17 mouse cellular contexts compared by ENCODE assay signal in the genomic region with DNA sequence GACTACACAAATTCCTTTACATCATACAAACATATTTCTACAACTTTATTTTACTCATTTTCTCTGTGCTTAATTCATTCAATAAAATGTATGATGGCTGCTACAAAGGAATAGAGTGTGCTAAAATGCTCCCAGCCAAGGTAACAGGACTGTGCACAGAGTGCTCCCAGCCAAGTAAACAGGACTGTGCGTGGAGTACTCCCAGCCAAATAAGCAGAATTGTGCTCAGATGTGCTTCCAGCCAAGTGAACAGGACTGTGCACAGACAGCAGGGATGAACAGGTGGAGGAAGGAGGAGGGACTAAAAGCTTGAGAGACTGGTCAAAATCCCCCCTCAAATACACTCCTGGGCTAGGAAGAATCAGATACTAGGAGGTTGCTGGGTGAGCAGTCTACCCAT.
"Had no signal": no experiment of that assay in that cellular context is flagged by ENCODE, and none has a peak within 500 bp of the region (broad histone marks: within the 10 kb centered on the region; RNA-seq: fewer than 3 reads in every experiment).

No protein-coding gene starts in this region.

- ATAC-seq: intestine, embryonic 15.5 days had no signal

- H3K27me3 ChIP-seq: intestine, embryonic 15.5 days; kidney, embryonic 15.5 days; limb, embryonic 12.5 days; limb, embryonic 15.5 days; liver, embryonic 13.5 days; midbrain, embryonic 12.5 days had no signal

- DNase-seq: kidney, adult 11 months; kidney, adult 8-10 months; kidney, postnatal 10 days; kidney, postnatal 36 days; layer of hippocampus, postnatal 36 days; left cerebral cortex, postnatal 4 days; liver, embryonic 13.5 days; lung, adult 2 months; lung, postnatal 14 days; lung, postnatal 4 days; thymus, adult 18-20 months; thymus, postnatal 36 days had no signal

- H3K4me2 ChIP-seq: intestine, embryonic 15.5 days; kidney, embryonic 15.5 days; limb, embryonic 12.5 days; limb, embryonic 15.5 days; liver, embryonic 13.5 days; midbrain, embryonic 12.5 days had no signal

- H3K9ac ChIP-seq: intestine, embryonic 15.5 days; kidney, embryonic 15.5 days; limb, embryonic 12.5 days; limb, embryonic 15.5 days; liver, embryonic 13.5 days; midbrain, embryonic 12.5 days had no signal

- H3K4me3 ChIP-seq: intestine, embryonic 15.5 days; kidney, embryonic 15.5 days; limb, embryonic 12.5 days; limb, embryonic 15.5 days; liver, embryonic 13.5 days; midbrain, embryonic 12.5 days had no signal

- H3K9me3 ChIP-seq: intestine, embryonic 15.5 days; kidney, embryonic 15.5 days; limb, embryonic 12.5 days; limb, embryonic 15.5 days; liver, embryonic 13.5 days; midbrain, embryonic 12.5 days had no signal

- H3K4me1 ChIP-seq: intestine, embryonic 15.5 days; kidney, embryonic 15.5 days; limb, embryonic 12.5 days; limb, embryonic 15.5 days; liver, embryonic 13.5 days; midbrain, embryonic 12.5 days had no signal

- H3K36me3 ChIP-seq: intestine, embryonic 15.5 days; kidney, embryonic 15.5 days; limb, embryonic 12.5 days; limb, embryonic 15.5 days; liver, embryonic 13.5 days; midbrain, embryonic 12.5 days had no signal

- H3K27ac ChIP-seq: intestine, embryonic 15.5 days; kidney, embryonic 15.5 days; limb, embryonic 12.5 days; limb, embryonic 15.5 days; liver, embryonic 13.5 days; midbrain, embryonic 12.5 days had no signal
